Mouse (Mus musculus) embryo, embryonic 11.5 days (tissue): ENCODE measurements around the gene Aldh1b1.

ENCODE experiments used
- DNase-seq: peaks from one replicate; pipeline ENCODE4 v3.0.0-alpha.2; 2012; ENCODE audit warnings: low read depth, low spot score

The Aldh1b1 gene

DNA sequence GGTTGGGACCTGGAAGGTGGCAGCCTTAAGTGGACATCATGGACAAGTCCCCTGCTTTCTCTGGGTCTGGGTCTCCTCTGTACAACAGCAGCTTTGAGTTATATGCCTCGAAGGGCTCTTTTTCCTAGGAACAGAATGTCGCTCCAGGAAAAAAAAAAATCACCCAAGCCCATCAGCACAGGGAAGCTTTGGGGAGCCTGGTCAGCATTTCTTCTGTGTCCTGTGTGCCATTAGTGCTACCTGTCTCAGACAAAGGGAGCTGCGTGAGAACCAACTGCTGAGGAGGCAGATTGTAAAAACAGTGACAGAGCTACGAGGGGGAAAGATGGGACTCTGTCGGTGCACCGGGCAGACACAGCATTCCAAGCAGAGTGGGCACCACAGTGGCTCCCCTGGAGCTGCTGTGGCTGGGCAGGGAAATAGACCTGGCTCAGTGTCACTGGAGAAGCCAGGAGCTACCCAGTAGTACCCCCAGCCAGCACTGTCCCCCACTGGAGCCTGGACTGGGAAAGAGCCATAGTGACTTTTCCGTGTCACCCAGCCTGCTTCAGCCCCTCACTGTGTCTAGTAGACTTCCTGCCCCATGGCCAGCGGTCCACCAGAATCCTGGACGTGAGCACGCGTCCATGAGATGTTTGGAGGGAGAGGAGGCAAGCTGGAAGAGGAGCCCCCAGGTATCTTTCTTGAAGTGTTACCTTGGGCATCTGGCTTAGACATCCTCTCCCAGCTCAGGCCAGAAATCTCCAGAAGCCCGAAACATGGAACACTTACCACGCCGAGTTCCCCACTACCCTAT is 26.1 kb downstream of the Aldh1b1 start:
- DNase-seq, result no peak

DNA sequence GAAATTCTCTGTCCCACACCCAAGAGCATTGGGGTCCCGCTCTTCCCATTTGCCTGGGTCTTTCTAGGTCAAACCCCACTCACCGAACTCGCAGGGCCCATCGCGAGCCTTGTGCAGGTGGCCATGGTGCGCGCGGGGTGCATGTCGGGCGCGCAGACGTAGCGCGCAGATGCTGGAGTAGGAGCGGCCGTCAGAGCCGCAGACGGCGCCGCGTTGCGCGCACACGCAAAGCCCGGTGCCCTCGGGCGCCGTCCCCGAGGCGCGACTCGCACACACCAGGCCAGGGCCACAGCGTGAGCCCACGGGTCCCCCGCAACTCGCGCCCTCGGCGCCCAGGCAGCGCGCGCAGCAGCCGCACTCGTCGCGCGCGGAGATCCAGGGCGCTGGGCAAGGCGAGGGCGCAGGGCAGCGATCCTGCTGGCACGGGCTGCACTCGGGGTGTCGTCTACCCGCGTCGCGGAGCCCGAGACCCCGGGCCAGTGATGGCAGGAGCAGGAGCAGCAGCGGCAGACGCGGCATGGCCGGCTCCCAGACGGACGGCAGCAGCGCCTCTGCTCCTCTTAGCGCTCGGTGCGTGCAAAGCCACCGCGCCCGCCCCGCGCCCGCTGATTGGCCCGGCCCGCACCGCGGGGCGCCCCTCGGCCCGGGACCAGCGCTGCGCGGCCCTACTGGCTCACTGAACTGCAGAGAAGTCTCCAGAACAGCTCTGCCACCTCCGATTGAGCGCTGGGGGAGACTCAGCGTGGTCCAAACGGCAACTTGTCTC is 27.6 kb downstream of the Aldh1b1 start, which contains the start of gene Igfbpl1:
Gene Igfbpl1, minus strand, starts transcription at position 649 of the 766 bp plus-strand sequence.
- DNase-seq, result no peak

DNA sequence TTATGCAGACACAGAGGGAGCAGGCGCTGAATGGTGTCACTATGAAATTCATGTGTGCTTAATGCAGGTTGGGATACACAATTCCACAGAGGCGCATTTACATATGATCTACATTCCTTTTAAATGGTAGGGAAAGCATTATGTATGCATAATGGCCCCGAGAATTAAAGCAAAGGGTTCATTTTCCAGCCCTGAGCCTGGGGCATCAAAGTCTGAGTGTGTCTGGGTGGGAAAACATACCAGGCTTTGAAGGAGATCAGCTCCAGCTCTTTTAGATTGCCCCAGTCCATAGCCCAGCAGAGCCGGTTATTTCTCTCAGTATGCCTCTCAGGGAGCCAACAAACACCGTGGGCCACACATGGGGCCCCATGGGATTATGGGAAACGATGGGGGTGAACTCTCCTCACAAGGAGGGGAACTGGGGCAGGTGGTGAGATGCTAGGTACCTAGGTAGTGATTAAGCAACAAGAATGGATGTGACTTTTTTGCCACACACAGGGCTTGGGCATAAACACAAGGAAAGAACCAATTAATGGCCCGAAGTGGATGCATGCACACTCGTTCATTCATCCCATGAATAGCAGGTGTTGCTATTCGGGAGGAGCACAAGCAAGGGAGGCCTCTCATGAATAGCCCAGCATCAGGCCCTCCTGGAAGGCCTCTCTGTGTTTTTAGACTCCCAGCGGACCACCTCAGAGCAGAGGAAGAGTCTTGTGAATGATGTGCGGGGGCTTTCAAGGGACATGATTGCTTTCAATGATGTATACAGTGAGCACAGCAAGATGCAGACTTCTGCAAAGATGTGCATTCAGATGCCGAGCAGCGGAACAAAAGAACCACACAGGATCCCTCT is 31.3 kb downstream of the Aldh1b1 start:
- DNase-seq, result no peak

- no peak for DNase-seq
Measured at GRCm38 (mm10) chr4:45831996-45832395, 33.2 kb downstream of the Aldh1b1 start.

GRCm38 (mm10) chr4:45833461-45833860 is 34.6 kb downstream of the Aldh1b1 start:
- no peak for DNase-seq

DNA sequence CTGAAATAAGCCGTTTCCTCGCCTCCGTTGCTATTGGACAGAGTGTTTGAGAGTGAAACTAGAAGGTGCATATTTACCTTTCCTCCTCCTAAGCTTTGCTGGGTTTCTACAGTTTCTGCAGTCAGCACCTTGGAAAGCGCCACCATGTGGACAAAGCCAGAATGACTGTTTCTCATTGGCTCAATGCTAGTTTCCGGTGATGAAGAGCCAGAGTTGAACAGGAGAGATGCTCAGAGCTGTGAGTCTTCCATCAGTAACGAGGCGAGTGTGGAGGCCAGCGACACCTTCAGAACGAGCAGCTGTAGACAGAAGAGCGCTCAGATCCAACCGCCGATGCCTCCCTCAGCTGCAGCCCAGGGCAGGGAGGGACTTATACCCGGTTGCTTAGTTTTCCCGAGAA is 45.5 kb downstream of the Aldh1b1 start:
- no peak for DNase-seq

DNA sequence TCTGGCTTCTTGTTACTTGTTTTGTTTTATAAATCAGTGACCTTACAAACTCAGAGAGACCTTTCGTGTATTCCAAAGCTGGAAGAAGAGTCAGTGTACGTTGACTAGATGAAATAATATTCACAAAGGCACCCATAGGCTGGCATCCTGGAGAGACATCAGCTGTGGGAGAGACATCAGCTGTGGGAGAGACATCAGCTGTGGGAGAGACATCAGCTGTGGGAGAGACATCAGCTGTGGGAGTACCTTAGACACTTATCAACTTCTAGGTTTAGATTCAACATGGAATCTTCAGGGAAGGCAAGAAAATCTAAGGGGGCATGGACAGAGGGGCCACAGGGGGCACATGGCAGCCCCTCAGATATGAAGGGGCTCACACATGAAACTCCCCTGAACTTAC is 47.4 kb downstream of the Aldh1b1 start:
- no peak for DNase-seq

DNA sequence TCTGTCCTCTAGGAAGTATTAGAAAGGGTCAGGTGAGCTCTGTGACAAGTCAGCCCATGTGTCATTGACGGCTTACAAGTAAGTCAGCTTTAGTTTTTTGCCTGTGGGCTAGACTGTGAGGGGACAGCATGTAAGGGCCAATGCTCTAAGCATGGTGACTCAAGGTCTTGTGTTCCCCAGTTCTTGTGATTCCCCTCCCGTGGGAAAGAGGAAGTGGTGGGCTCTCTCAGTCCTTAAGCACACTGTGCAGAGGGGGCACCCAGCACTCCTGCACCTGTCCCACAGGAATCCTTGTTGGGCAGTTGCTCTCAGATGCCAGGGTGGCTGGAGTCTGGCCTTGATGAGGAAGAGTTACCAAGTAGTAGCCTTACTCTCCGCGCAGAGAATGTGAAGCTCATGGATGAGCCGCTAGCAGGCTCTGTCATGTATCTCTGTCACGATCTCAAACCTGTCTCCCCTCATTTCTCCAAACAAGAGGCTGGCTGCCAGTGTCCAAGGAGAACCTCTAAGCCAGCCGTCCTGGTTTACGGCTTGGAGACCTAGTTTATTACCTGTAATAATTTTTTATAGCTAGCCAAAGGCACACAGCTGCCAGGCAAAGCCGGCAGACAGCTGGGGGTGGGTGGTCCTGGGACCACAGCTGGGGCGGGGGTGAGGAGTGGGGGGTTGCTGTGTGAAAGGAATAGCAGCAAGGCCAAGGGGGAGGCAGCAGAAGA is 49.4 kb downstream of the Aldh1b1 start, which contains the start of gene Stra6l:
Gene Stra6l, plus strand, starts transcription at position 556 of the 716 bp plus-strand sequence.
- DNase-seq, result no peak

DNA sequence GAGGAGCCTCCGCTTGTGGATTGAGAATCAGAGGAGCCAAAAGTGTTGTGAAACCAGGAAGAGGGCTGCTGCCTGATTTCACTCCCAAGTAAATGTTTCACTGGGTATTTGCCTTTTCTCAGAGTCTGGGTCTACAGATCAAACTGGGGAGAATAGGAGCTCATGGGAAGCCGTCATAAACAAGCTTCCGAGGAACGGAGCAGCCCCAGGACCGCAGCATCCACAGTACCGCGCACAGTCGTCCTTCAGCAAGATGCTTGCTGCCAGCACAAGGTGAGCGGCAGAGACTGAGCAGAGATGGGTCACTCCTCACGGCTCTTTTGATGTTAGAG is 50.0 kb downstream of the Aldh1b1 start:
- DNase-seq, result no peak

GRCm38 (mm10) chr4:45849419-45849818 is 50.6 kb downstream of the Aldh1b1 start:
- DNase-seq, result no peak

- no peak for DNase-seq
Measured at GRCm38 (mm10) chr4:45851640-45852051, 52.8 kb downstream of the Aldh1b1 start.

DNA sequence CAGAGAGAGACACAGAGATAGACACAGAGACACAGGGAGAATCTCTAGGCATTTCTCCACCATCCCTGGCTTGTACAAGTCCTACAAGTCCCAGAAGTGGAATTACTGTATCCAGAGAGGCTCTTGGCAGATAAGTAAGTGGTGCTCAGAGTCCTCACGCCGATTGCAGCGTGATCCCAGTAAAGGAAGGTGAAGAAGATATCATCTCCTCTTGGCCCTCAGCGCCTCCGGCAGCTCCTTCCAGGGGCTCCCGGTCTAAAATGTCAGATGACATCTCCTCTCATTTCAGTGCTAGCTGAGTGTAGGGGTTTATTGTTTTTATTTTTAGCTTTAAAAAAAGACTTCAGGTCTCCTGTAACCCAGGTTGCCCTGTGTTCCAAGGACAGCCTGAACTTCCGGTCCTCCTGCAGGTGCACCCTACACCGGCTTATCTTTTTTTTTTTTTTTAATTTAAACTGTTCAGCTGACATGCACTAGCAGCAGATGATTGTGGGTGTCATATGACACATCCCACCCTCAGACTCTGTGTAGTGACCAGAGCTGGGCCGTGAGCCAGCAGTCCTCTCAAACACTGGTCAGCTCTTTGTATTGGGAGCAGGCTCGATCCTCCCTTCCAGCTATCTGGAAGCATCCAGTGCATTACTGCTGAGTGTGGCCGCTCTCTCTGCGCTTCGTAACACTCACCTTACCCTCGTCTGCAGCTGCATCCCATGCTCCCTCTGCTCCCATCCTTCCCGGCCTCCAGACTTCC is 54.8 kb downstream of the Aldh1b1 start:
- DNase-seq, result no peak
